Mouse (Mus musculus) B cell, adult 62 days (primary cell): ENCODE results near the gene Fcf1. TPM values are rescaled to one million over a fixed set of nuclear protein-coding genes. Genes with fewer than 3 reads are reported as not detected.

Source experiments
- total RNA-seq: library from RNA; stranded (reverse); gene quantifications from 4 replicates; pipeline ENCODE4 v1.2.4, GENCODE M21; 2023

Fcf1 gene
- 83.7 to 98.8 TPM (median 94.4 TPM) in 4 replicates for total RNA-seq

GRCm38 (mm10) chr12:84970428-84971096 lies at the start of gene Fcf1, which contains the start of gene Arel1:
Fcf1 (plus strand) TSS chr12:84970897.
Arel1 (minus strand) TSS chr12:84970900.

GRCm38 (mm10) chr12:84996083-84996496 lies 25.4 kb downstream of the Fcf1 start, which contains the start of gene Ylpm1:
Ylpm1 (plus strand) TSS chr12:84996321.

Other genes starting within 250 kb of the Fcf1 start
- 41.5 to 51.5 TPM (median 48.5 TPM) in 4 replicates for gene Npc2, start 197.7 kb upstream of the Fcf1 start, total RNA-seq
- 49.9 to 75.6 TPM (median 61.5 TPM) in 4 replicates for gene Isca2, start 197.6 kb upstream of the Fcf1 start, total RNA-seq
- not detected in 4 replicates for gene Ltbp2, start 94.4 kb upstream of the Fcf1 start, total RNA-seq
- 48.2 to 57.0 TPM (median 52.9 TPM) in 4 replicates for gene Arel1, start within 50 bp of the Fcf1 start, total RNA-seq
- 88.3 to 93.3 TPM (median 91.2 TPM) in 4 replicates for gene Ylpm1, start 25.4 kb downstream of the Fcf1 start, total RNA-seq
- 3.0 to 6.4 TPM (median 4.7 TPM) in 4 replicates for gene Prox2, start 139.9 kb downstream of the Fcf1 start, total RNA-seq
- gene Dlst, start 139.9 kb downstream of the Fcf1 start, total RNA-seq = 229 to 251 TPM (median 243 TPM) in 4 replicates
- gene Rps6kl1, start 180.4 kb downstream of the Fcf1 start, total RNA-seq = 1.4 to 2.8 TPM (median 1.8 TPM) in 4 replicates
- gene Pgf, start 206.9 kb downstream of the Fcf1 start, total RNA-seq = 0.34 to 1.6 TPM in 2 of 4 replicates, not detected in the others
- 90.5 to 126 TPM (median 107 TPM) in 4 replicates for gene Eif2b2, start 248.6 kb downstream of the Fcf1 start, total RNA-seq